Mouse (Mus musculus) hindlimb bud, embryonic 11.5 days (tissue): Measurements from ENCODE around the gene Socs7.
A peak's percentile ranks its signal among the peaks of the same experiment; 100 is the strongest.

Source experiments
- DNase-seq: peaks from one replicate; pipeline ENCODE4 v3.0.0-alpha.2; 2012; ENCODE audit warnings: low read depth, low spot score; ENCODE audit errors: extremely low spot score

Socs7 gene

DNA sequence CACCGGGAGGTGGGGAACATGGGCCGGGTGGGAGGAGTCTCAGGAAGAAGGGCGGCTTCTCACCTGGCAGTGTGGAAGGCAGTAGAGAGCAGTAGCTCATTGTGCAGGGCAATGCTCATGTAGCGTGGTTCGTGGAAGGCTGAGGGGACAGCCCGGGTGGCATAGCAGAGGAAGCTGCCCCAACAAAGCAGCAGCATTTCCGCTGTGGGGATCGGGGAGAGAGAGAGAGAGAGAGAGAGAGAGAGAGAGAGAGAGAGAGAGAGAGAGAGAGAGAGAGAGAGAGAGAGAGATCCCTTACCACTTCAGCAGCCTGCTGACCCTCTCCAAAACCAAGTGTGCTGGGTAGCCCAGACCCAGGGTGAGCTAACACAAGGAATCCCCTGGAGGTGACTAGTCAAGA, 19.2 kb upstream of the Socs7 start:
- DNase-seq: no peak

DNA sequence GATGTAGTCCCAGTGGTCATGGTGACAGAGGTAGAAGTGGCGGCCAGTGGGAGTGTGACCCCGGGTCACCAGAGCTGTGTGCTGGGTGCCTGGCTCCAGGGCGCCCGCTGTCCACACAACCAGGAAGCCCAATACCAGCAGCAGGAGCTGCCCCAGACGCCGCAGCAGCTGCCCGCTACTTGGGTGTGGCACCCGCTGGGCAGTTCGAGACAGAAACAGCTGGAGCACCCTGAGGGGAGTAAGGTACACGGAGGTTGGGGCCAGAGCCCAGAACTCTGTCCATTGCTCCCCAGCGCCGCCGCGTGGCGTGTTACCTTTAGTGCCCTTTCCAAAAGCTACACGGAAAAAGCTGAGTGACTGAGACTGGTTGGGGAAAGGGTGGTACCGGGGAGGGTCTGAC, 18.7 kb upstream of the Socs7 start:
- DNase-seq: no peak

DNA sequence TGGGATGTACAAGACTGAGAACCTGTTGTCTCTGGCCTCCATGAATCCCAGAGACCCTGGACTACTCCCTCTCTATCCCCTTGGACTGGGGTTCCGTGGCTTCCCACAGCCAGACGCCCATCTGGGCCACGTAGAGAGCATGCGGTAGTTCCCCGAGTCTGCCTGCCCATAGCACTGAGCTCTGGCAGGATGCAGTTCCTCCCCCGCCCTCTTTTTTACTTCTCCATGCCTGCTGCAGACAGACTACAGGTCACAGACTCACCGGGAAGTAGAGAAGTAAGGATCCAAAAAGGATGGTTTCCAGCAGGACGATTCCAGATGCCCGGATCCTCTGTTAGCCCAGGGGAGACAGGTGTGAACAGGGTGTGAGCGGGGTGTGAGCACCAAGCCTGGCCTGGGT, 16.9 kb upstream of the Socs7 start:
- no peak for DNase-seq

DNA sequence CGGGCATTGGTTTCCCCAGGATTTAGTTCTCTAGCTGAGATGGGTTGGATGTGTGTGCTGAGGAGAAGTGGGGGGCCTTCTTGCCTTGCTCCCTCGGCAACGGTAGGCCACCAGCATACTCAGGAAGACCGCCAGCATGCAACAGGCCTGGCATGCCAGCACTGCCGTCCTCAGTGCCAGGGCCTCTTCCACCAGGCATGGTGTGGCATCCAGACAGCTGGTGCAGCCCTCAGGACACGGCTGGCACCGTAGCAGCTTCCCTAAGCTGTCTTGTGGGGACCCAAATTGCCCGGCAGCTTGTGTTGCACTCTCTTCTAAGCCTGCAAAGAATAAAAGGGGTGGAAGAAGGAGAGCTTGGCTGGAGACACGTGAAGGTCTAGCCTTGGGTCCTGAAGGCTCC, 16.0 kb upstream of the Socs7 start:
- DNase-seq: no peak

DNA sequence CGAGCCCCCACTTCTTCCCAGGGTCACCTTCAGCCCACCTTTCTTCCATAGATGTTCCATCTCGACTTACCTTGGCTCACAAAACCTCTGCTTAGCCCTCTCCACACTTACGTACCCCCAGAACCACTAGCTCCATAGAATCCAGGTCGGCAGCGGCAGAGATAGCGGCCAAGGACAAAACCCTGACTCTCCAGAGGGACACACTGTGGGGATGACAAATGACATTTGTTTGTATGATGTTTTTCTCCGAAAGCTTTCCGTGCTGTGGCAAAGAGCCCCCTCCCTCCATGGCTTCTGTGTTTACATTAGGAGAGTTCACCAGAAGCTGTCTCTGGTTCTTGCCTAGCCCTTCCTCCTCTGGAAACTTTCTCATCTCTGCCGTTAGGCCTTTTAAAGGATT, 15.1 kb upstream of the Socs7 start:
- DNase-seq: no peak

DNA sequence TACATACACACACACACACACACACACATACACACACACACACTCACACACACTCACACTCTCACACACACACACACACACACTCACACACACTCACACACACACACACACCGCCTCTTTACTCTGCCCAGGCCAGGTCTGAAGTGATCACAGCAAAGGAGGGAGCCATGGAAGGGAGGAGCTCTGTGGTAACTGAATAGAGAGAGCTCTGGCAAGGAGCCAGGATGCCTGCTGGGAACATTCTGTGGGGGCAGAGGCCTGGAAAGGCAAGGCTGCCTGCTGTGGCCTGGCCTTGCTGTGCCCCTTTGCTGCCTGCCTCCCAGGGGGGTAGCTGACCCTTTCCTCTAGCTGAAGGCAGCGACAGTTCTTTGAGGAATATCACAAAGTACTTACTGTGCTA, 12.3 kb upstream of the Socs7 start:
- no peak for DNase-seq

DNA sequence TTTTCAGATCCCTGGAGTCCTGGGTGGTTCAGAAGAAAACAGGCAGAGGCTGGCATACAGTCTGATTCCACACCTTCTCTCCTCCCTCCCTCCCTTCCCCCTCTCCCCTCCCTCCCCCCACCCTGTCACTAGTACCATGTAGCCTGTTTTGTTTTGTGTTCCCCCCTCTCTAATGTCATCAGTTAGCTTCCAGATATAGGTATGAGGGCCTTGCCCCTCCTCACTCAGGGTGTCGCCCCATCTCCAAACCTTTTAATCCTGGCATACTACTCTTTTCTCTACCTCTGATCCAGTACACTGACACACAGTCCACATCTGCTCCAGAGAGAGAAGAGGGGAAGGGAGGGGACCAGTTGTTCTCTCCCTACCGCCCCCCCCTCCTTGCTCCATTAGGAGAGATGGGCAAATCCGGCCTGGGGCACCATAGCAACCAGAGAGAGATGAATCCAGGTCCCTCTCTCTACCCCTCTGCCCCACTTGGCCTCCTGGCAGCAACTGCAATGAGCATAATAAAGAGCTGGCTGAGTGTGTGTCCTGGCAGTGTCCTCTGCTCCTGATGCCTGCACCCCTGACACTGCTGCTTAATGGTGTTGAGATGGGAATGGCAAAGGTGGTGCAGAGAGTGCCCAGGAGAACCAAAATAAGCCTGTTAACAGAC, 10.2 kb upstream of the Socs7 start, which contains the start of gene Gpr179:
Gpr179 (minus strand) TSS at position 51 of the 658 bp plus-strand sequence.
- no peak for DNase-seq

DNA sequence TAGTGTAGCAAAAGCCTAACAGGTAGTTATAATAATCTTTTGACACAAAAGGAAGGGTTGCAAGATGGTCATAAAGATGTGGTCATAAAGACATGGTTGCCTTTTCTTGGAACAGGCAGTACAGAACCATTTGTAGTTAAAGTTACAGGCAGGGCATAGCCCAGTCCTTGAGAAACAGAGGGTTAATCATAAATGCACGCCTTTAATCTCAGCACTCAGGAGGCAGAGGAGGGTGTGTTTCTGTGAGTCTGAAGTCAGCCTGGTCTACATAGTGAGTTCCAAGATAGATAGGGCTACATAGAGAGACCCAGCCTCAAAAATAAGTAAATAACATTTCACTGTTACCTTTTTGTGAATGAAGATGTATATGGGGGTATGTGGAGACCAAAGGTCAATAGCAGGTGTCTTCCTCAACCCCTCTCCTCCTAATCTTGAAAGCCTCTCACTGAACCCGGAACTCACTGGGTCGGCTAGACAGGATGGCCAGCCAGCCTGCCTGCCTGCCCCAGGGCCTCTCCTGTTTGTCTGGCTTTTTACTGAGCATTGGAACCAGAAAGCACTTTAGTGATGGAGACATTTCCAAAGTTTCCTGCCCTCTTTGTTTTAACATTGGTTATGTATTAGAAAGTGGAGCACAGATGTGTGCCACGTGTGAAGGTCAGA, 9.3 kb upstream of the Socs7 start:
- no peak for DNase-seq

DNA sequence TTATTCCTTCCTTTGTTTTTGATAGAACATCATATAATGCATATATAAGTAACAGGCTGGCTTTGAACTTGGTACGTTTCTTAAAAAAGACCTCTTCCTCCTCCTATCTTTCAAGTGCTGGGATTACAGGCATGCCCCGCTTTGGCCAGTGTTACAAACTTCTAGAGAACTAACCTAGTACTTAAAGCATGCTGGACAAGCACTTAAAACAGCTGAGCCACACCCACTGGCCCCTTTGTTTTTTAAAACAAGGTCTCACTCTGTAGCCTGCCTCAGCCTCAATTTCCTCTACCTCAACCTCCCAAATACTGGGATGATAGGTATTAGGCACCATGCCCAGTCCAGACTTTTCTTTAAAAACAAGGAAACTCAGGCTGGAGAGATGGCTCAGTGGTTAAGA, 7.7 kb upstream of the Socs7 start:
- DNase-seq: no peak

DNA sequence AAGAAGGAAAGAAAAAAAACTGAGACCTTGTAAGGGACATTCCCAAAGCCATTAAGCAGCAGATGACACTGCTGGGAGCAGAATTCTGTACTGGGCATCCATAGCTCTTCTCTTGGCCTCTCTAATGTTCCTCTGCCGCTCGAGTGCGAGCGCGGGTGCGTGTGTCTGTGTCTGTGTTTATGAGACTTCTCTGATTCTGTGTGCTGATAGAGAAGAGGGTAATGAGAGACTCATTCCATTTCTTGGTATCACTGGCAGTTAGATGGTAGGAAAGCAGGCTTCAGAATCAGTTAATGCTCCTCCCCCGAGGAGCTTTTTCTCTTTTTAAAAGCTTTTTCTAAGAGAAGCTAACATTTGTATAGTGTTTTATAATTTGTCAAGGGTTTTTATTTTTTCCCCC, 7.1 kb upstream of the Socs7 start:
- no peak for DNase-seq

DNA sequence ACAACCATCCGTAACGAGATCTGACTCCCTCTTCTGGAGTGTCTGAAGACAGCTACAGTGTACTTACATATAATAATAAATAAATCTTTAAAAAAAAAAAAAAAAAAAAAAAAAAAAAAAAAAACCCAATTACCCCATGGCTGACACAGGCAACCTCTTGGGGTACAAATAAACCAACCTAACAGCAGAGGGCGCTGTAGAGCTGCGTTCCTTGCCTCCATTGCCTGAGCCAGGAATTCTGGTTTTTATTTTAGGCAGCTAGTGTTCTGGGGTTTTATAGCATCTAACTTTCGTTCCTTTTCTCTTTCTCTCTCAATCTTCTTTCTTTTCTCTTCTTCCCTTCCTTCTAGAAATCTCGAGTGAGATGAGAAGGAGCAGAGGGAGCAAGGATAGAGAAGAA, 4.7 kb upstream of the Socs7 start:
- peak; percentile 70 for DNase-seq

DNA sequence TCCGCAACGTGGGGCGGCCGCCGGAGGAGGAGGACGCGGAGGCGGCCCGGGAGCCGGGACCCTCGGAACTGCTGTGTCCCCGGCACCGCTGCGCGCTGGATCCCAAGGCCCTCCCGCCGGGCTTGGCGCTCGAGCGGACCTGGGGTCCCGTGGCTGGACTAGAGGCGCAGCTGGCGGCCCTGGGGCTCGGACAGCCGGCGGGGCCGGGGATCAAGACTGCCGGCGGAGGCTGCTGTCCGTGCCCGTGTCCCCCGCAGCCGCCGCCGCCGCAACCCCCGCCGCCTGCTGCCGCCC, 245 bp downstream of the Socs7 start:
- no peak for DNase-seq

DNA sequence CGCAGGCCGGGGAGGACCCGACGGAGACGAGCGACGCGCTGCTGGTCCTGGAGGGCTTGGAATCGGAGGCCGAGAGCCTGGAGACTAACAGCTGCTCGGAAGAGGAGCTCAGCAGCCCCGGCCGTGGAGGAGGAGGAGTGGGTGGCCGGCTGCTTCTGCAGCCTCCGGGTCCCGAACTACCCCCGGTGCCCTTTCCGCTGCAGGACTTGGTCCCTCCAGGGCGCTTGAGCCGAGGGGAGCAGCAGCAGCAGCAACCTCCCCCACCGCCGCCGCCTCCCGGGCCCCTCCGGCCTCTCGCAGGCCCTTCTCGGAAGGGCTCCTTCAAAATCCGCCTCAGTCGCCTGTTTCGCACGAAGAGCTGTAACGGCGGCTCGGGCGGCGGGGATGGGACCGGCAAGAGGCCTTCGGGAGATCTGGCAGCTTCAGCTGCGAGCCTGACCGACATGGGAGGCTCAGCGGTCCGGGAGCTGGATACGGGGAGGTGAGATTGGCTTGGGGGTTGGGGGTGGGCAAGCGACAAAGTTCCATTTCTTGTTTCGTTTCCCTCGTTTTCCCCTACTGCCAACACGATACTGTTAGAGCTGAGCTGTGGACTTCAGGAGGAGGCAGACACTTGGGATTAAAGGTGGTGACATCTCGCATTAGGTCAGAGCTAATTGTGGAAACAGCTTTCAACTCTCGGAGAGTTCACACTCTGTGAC, 742 bp downstream of the Socs7 start:
- DNase-seq: no peak

DNA sequence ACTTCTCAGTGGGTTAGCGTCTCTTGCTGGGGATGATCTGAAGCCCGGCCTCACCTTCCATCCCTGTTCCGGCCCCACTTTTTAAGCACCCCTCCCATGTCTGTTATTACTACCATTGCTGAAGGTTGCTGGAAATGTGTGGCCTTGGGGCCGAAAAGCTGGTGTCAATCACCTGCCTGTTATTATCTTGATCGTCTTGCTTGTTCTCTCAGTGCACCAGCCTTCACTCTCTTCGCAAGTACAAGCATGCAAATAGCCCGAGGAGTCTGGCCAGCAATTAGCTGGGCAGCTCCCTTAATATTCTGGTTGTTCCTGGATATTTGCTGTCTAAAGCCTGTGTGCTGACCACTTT, 1.3 kb downstream of the Socs7 start:
- no peak for DNase-seq

DNA sequence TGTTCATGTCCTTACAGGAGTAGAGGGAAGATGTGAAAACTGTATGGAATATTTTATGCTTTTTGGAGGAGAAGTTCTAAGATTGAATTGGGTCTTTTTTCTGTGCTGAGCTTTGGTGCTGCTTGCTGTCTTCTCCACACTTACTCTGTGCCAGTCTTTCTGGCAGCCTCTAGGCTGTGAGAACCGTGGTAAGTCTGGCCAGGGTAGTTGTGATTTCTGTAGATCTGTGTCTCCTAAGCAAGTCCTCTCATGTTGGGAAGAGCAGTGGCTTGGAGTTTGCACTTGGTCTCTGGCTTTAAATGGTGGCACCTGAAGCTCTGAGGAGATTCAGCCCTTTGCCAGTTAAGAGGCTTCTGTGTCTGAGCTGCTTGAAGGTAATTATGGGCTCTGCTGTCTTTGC, 3.2 kb downstream of the Socs7 start:
- no peak for DNase-seq

DNA sequence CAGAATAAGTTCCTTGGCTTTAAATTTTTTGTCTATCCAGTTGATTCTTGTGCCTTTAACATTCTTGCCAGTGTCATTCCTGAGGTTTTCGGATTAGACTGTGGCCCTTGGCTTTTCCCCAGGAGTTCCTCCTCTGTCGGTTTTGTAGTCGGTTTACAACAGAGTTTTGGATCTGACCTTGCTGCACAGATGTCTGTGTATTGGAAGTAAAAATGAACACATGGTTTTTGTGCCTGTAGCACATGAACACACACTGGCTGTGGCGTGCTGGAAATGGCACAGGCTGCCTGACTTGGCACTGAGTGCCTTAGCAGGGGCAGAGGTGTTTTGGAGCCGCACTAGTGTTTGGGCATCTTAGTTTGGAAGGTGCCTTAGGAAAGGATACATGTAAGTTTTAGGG, 6.2 kb downstream of the Socs7 start:
- DNase-seq: no peak

DNA sequence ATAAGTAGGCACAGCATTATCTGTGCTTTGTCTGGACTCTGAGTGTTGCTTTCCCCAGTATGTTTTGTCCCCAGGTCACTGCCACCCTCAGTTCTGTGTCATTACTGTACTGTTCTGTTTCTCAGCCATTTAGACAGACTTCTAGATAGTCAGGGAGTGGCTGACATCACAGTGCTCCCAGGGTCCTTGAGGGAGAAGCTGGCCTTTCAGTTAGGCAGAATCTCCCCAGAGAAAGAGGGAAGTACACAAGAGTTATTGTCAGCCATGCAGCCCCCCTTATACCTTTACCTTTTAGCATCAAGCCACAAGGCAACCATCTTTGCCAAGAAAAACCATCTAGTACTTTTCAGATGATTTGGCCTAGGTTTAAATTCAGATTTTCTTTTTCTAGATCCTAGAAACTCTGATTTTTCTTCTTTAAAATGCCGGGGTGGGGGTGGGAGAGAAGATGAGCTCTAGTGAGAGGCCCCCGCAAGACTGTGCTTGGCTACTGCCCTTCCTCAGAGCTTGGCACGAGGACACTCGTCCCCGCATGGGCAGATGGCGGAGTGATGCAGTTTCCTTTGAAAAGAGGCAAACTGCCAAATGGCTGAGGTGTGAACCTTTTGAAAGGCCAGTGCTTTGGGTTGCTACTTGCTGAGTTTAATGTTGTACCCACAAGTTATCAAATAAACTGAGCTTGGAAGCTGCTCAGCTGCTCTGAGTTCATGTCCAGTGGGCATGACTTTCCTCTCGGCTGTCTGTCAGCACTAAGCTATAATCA, 8.2 kb downstream of the Socs7 start:
- DNase-seq: no peak

DNA sequence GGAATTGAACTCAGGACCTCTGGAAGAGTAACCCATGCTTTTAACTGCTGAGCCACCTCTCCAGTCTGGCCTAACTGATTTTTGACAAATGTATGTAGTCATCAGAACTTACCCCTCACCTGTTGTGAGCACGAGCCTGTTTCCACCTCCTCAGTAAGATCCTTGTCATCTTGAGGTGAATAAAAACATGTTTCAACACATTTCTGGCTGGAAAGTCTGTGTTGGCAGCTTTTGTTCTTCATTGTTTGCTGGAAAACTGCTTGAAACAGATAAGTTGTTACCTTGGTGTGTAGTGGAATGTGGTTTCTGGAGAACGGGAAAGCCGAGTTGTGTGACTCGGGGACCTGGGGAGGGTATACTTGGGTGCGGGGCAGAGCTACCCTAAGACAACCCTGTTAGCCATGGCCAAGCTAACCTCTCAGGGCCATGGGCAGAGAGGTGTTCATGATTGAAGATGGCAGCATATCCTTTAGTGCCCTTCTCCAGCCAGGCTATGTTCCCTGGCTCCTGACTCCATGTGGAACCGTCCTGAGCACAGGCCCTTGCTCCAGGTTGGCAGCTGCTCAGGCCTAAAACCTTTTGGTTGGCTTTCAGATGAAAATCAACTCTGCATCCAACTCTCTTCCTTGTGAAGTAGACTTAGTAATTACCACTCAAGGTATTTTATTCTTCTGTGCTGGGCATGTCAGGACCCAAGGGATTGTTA, 10.0 kb downstream of the Socs7 start:
- DNase-seq: no peak

DNA sequence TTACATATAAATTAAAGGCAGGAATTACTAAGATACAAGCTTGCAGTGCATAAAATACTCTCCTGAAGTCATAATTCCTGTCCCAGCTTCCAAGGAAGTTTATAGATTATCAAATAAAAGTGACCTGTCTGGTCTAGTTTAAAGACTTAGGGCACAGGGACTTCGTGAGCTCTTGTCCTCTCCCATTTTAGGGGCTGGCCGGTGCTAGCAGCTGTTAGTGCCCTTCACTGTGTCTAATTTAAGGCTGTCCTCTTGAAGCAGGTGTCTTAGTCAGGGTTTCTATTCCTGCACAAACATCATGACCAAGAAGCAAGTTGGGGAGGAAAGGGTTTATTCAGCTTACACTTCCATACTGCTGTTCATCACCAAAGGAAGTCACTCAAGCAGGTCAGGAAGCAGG, 11.1 kb downstream of the Socs7 start:
- DNase-seq: no peak

DNA sequence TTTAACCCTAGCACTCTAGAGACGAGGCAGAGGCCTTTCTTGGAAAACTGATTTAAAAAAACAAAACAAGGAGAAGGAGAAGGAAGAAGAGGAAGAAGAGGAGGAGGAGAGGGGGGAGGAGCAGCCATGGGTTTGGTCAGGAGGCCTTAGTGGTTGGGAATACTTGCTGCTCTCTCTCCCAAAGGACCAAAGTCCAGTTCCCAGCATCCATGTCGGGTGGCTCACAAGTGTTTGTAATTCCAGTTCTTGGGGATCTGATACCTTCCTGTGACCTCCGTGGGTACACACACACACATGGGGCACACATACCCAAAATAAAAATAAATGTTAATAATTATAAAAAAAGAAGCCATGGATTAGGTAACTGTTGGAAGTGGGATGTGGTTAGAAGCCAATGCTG, 17.7 kb downstream of the Socs7 start:
- DNase-seq: no peak

DNA sequence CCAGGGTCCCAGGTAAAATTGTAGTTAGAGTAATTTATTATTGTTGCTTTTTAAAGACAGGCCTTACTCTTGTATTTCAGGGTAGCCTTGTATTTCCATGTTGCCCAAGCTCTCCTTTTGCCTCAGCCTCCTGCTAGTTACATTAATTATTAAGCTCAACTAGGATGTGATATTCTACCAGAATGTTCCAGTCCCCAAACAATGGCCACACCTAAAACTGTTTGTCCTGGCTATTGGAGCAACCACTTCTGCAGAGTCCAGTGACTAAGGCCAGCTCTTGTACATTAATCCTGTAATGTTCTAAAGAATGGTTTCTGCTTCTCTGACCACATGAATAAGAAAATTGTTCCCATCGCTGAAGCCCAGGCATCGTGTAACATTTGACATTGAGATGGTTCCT, 20.7 kb downstream of the Socs7 start:
- DNase-seq: no peak
